Comparison of ENCODE assay signal across 1 mouse cellular context in the genomic region with DNA sequence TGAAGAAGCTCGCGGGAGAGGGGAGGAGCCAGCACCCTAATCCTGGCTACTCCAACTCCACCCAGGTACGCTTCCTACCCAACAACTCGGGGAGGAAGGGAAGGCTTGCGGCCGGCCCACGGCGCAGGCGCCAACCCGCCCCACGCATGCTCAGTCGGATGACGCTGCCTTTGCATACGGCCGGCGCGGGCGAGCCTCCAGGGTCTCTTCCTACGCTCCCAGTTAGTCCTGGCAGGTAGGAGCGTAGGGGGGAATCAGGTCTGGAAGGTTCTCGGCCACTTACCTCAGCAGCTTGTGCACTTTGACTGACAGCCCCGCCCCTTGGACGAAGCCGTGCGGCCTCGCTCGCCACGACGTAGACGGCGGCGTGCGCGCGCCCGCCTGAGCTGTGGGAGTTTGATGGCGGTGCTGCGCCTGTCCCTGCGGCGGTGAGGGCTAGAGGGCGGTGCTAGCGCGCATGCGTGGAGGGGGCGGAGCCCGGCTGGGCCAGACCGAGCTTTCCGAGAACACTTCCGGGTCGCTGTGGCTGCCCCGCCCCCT.
TF ChIP-seq lines count a peak whose summit lies in the region.

A gene (plus strand): TSS at position 133 of the 540 bp plus-strand sequence.
A gene (minus strand): TSS at position 463 of the 540 bp plus-strand sequence.

TF ChIP-seq in CH12.LX, 34 proteins besides CTCF, POLR2A, EP300 and RAD21 (continued from another document):
- TF ChIP-seq IRF4 (IDR thresholded peaks at IDR 0.05; ENCODE audit: low read depth, low read length) (peak; percentile 29; the same call in 1 of the 2 replicates), ETS1 (conservative IDR thresholded peaks at IDR 0.05; ENCODE audit: low read depth, low read length) (no peak), ZC3H11A (IDR thresholded peaks at IDR 0.05; ENCODE audit: low read depth, low read length) (no peak), USF1 (IDR thresholded peaks at IDR 0.05; ENCODE audit: low read depth, low read length) (no peak), NELFE (IDR thresholded peaks at IDR 0.05; ENCODE audit: low read depth, low read length) (peak; percentile 55), SMC3 (IDR thresholded peaks at IDR 0.05; ENCODE audit: low read depth, low read length) (no peak), USF2 (conservative IDR thresholded peaks at IDR 0.05; ENCODE audit: low read depth, low read length) (no peak), CHD1 (IDR thresholded peaks at IDR 0.05; ENCODE audit: low read depth, low read length) (no peak), ELF1 (IDR thresholded peaks at IDR 0.05; ENCODE audit: low read depth, low read length) (peak; percentile 86), UBTF (IDR thresholded peaks at IDR 0.05; ENCODE audit: low read depth, low read length) (peak; percentile 26; the same call in 1 of the 2 replicates)
